Mouse (Mus musculus) neural tube, embryonic 11.5 days (tissue): Measurements from ENCODE around the gene Fgf22. TPM values are rescaled to one million over a fixed set of nuclear protein-coding genes. Genes with fewer than 3 reads are reported as not detected.
"Not testable (repeated sequence)": the region's sequence is repeated elsewhere in the genome, so short reads cannot be mapped to it uniquely, and the experiment has no call there.

ENCODE experiments used
- ATAC-seq: fragments of 200-750 bp; cut with Nextera tagmentation; 2 replicates; pipeline ENCODE4 v1.8.0; 2017; ENCODE audit warnings: moderate number of reproducible peaks, mild to moderate bottlenecking, moderate TSS enrichment, moderate library complexity; ENCODE audit not compliant: insufficient read depth, low FRiP score, low TSS enrichment
- DNase-seq: peaks from one replicate; pipeline ENCODE4 v3.0.0-alpha.2; 2015; ENCODE audit warnings: low spot score
- H3K27ac ChIP-seq: fragments of 300-500 bp; sonication (generic); 2 replicates; pipeline ENCODE4 v1.5.1; 2014; ENCODE audit warnings: low read depth, mild to moderate bottlenecking, low read length
- H3K27me3 ChIP-seq: fragments of 300-500 bp; sonication (generic); 2 replicates; pipeline ENCODE4 v1.6.1; 2014; ENCODE audit warnings: mild to moderate bottlenecking, low read length, mixed read lengths; ENCODE audit not compliant: control insufficient read depth, insufficient read depth
- H3K36me3 ChIP-seq: fragments of 300-500 bp; sonication (generic); 2 replicates; pipeline ENCODE4 v1.6.1; 2014; ENCODE audit warnings: mild to moderate bottlenecking, low read length, moderate library complexity, mixed read lengths; ENCODE audit not compliant: control insufficient read depth, insufficient read depth
- H3K4me1 ChIP-seq: fragments of 300-500 bp; sonication (generic); 2 replicates; pipeline ENCODE4 v1.6.1; 2014; ENCODE audit warnings: low read length, mixed read lengths; ENCODE audit not compliant: control insufficient read depth, insufficient read depth
- H3K4me2 ChIP-seq: fragments of 300-500 bp; sonication (generic); 2 replicates; pipeline ENCODE4 v1.6.1; 2014; ENCODE audit warnings: low read depth, mild to moderate bottlenecking, moderate library complexity
- H3K4me3 ChIP-seq: fragments of 300-500 bp; sonication (generic); 2 replicates; pipeline ENCODE4 v1.5.1; 2014; ENCODE audit warnings: low read depth, low read length
- H3K9ac ChIP-seq: fragments of 300-500 bp; sonication (generic); 2 replicates; pipeline ENCODE4 v1.6.1; 2014; ENCODE audit warnings: mild to moderate bottlenecking, low read length
- H3K9me3 ChIP-seq: fragments of 300-500 bp; sonication (generic); 2 replicates; pipeline ENCODE4 v1.6.1; 2016; ENCODE audit warnings: low read length; ENCODE audit not compliant: control insufficient read depth
- WGBS: fragments of 180-500 bp; shearing (Covaris S2); extraction: QIAGEN DNeasy Blood & Tissue Kit; methylation state at CpG from one replicate; pipeline ENCODE4 v1.1.7; 2014; 5-methylcytosine and 5-hydroxymethylcytosine counted together
- polyA plus RNA-seq: library from polyadenylated mRNA; unstranded; fragments of >200 nt; fragmentation: Nextera tagmentation; extraction: Ambion mirVana; gene quantifications from 2 replicates; pipeline ENCODE4 v1.2.1, GENCODE M21; 2014

Fgf22 gene
- polyA plus RNA-seq, 1 experiment from 2014 or later: 0.20 TPM

GRCm38 (mm10) chr10:79748496-79748895 lies 6.4 kb upstream of the Fgf22 start:
- WGBS: 74% methylated on average over 6 of the region's 6 CpGs
- H3K27ac ChIP-seq: no peak overlapping the region
- H3K9me3 ChIP-seq: no peaks in the 10 kb centered on the region
- H3K4me3 ChIP-seq: no peak overlapping the region
- ATAC-seq: no peak
- H3K9ac ChIP-seq: no peak overlapping the region
- no peak overlapping the region for H3K4me2 ChIP-seq
- DNase-seq: no peak
- H3K4me1 ChIP-seq: peaks cover 3% of the 10 kb centered on the region; the same call in 1 of the 2 replicates
- H3K36me3 ChIP-seq: no peaks in the 10 kb centered on the region; the same call in 1 of the 2 replicates
- no peaks in the 10 kb centered on the region for H3K27me3 ChIP-seq

DNA sequence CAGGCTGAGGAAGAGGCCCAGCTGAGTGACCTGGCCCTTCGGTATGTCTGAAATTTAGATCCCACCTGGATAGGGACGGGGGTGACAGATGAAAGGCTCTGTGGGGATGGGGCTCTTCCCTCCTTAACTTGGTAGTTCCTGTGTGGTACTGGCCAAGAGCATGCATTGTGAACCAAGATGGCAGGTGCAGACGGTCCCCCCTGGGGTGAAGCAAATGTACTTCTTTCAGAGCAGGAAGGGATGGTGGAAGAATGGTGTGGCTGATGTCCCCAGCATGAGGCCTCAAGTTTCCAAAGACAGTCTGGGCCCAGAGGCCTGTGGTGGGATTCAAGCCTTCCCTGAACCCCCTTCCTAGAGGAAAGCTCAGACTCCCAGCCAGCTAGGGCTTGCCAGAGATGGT lies 978 bp downstream of the Fgf22 start:
- DNase-seq: no peak
- H3K9ac ChIP-seq: no peak overlapping the region
- no peak for ATAC-seq
- no peak overlapping the region for H3K27ac ChIP-seq
- H3K27me3 ChIP-seq: no peaks in the 10 kb centered on the region
- 85% methylated on average over 3 of the region's 3 CpGs for WGBS
- no peaks in the 10 kb centered on the region for H3K4me1 ChIP-seq
- H3K4me2 ChIP-seq: no peak overlapping the region
- peaks cover 15% of the 10 kb centered on the region for H3K36me3 ChIP-seq
- H3K9me3 ChIP-seq: no peaks in the 10 kb centered on the region
- no peak overlapping the region for H3K4me3 ChIP-seq

DNA sequence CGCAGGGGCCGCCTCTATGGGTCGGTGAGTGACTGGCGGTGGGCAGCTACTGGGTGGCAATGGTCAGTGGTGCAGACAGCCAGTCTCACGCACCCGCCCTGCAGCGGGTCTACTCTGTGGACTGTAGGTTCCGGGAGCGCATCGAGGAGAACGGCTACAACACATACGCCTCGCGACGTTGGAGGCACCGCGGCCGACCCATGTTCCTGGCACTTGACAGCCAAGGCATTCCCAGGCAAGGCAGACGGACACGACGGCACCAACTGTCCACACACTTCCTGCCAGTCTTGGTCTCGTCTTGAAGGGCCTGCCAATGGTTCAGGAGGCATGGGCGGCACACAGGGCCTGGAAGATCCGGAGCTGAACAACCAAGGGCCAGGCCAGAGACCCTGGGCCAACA lies 1.8 kb downstream of the Fgf22 start:
- no peaks in the 10 kb centered on the region for H3K4me1 ChIP-seq
- WGBS: 91% methylated on average over 24 of the region's 24 CpGs
- H3K9ac ChIP-seq: no peak overlapping the region
- DNase-seq (no peak), ATAC-seq (no peak)
- H3K36me3 ChIP-seq: peaks cover 21% of the 10 kb centered on the region
- H3K9me3 ChIP-seq: no peaks in the 10 kb centered on the region
- H3K4me2 ChIP-seq: no peak overlapping the region
- no peak overlapping the region for H3K4me3 ChIP-seq
- no peaks in the 10 kb centered on the region for H3K27me3 ChIP-seq
- no peak overlapping the region for H3K27ac ChIP-seq

- not testable (repeated sequence) for H3K27me3 ChIP-seq, H3K4me2 ChIP-seq, H3K4me1 ChIP-seq, H3K4me3 ChIP-seq, H3K9me3 ChIP-seq, H3K9ac ChIP-seq, DNase-seq, ATAC-seq, H3K27ac ChIP-seq
- 100% methylated on average over 1 of the region's 1 CpGs for WGBS
- H3K36me3 ChIP-seq: peaks cover 25% of the 10 kb centered on the region
Observed at GRCm38 (mm10) chr10:79759675-79760074, 4.8 kb downstream of the Fgf22 start.

DNA sequence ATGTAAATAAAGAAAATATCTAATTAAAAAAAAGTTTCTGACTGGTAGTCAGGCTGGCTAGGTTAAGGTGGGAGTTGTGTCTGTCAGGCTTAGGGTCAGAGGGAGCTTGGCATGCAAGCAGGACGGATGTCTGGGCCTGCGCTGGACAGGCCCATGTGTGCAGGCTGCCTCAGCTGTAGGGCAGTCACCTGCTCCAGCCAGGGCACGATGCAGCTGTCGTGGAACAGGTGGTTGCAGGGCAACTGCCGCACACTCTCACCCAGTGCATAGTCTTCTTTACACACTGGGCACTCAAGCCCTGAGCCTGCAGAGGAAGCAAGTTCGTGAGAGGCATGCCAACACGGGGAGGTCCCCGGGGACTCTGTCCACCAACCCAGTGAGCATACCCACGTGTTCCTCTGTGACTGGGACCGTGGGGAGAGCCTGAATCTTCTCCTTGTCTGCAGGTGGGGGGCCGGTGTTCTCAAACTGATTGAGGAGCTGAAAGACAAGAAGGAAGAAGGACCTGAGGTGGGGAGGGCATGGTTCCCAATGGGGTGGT lies 5.8 kb downstream of the Fgf22 start:
- 93% methylated on average over 11 of the region's 11 CpGs for WGBS
- H3K4me2 ChIP-seq: no peak overlapping the region
- no peak for ATAC-seq
- H3K27me3 ChIP-seq: no peaks in the 10 kb centered on the region
- H3K9ac ChIP-seq: no peak overlapping the region
- peaks cover 8% of the 10 kb centered on the region for H3K4me1 ChIP-seq
- H3K27ac ChIP-seq: no peak overlapping the region
- H3K36me3 ChIP-seq: peaks cover 25% of the 10 kb centered on the region
- no peaks in the 10 kb centered on the region for H3K9me3 ChIP-seq
- no peak overlapping the region for H3K4me3 ChIP-seq
- DNase-seq: no peak

GRCm38 (mm10) chr10:79762875-79763274 lies 8.0 kb downstream of the Fgf22 start:
- Histone ChIP-seq H3K4me3 (no peak overlapping the region), H3K36me3 (peaks cover 21% of the 10 kb centered on the region), H3K4me2 (no peak overlapping the region), H3K27me3 (no peaks in the 10 kb centered on the region), H3K4me1 (peaks cover 17% of the 10 kb centered on the region), H3K9ac (no peak overlapping the region), H3K27ac (no peak overlapping the region), H3K9me3 (no peaks in the 10 kb centered on the region)
- DNase-seq (no peak), ATAC-seq (no peak)
- WGBS: 92% methylated on average over 3 of the region's 3 CpGs

DNA sequence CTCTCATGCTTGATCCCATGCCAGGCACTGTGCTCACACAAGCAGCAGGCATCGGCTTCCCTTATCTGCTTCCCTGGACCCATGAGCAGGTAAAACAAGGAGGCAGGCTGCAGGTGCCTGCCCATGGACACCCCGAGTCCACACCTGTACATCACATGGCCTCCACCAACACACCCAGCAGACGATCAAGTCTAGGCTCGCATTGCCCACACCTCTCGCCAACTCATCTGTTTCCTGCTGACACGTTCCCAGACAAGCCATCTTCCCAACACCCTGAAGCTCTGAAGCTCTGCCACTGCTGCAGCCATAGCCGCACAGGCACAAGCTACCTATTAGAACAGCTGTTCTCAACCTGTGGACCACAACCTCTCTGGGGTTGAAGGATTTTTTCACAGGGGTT lies 9.4 kb downstream of the Fgf22 start:
- H3K27ac ChIP-seq: no peak overlapping the region
- DNase-seq: no peak
- ATAC-seq: no peak
- H3K4me3 ChIP-seq: no peak overlapping the region
- H3K4me2 ChIP-seq: no peak overlapping the region
- H3K27me3 ChIP-seq: no peaks in the 10 kb centered on the region
- H3K4me1 ChIP-seq: peaks cover 22% of the 10 kb centered on the region
- H3K9me3 ChIP-seq: no peaks in the 10 kb centered on the region
- WGBS: 88% methylated on average over 7 of the region's 7 CpGs
- peaks cover 12% of the 10 kb centered on the region for H3K36me3 ChIP-seq
- no peak overlapping the region for H3K9ac ChIP-seq

- Histone ChIP-seq H3K4me3 (no peak overlapping the region), H3K36me3 (peaks cover 11% of the 10 kb centered on the region), H3K27me3 (no peaks in the 10 kb centered on the region), H3K27ac (no peak overlapping the region), H3K4me1 (peaks cover 22% of the 10 kb centered on the region), H3K4me2 (peak overlapping the region; percentile 87), H3K9me3 (no peaks in the 10 kb centered on the region), H3K9ac (no peak overlapping the region)
- 75% methylated on average over 2 of the region's 2 CpGs for WGBS
- no peak for DNase-seq
- ATAC-seq: no peak
Observed at GRCm38 (mm10) chr10:79765228-79765745, 10.4 kb downstream of the Fgf22 start.

GRCm38 (mm10) chr10:79766001-79766507 lies 11.2 kb downstream of the Fgf22 start:
- DNase-seq: no peak

More at GRCm38 (mm10) chr10:79766001-79766507, 11.2 kb downstream of the Fgf22 start:
- Histone ChIP-seq H3K27me3 (no peaks in the 10 kb centered on the region), H3K36me3 (peaks cover 8% of the 10 kb centered on the region), H3K4me3 (peak overlapping the region; percentile 94), H3K9ac (peak overlapping the region; percentile 97), H3K9me3 (no peaks in the 10 kb centered on the region), H3K27ac (peak overlapping the region; percentile 89), H3K4me2 (peak overlapping the region; percentile 87), H3K4me1 (peaks cover 22% of the 10 kb centered on the region)
- 10% methylated on average over 16 of the region's 16 CpGs for WGBS
- ATAC-seq: peak; percentile 9; the same call in 1 of the 2 replicates
